Mouse (Mus musculus) thymus, postnatal 4 days (tissue): ENCODE results near the gene Kif3a.

Source experiments
- DNase-seq: peaks from one replicate; pipeline ENCODE4 v3.0.0; 2021

The Kif3a gene

GRCm38 (mm10) chr11:53617562-53618109 lies 50.5 kb downstream of the Kif3a start:
- DNase-seq = no peak

GRCm38 (mm10) chr11:53618619-53619198 lies 51.5 kb downstream of the Kif3a start, which contains the start of gene Il4:
TSS of gene Il4 (minus strand) at chr11:53618669.
- DNase-seq = no peak

- DNase-seq = no peak
Measured at GRCm38 (mm10) chr11:53619428-53619827, 52.2 kb downstream of the Kif3a start.

- DNase-seq = no peak
Measured at GRCm38 (mm10) chr11:53620094-53620493, 52.9 kb downstream of the Kif3a start.

- DNase-seq = no peak
Measured at GRCm38 (mm10) chr11:53621582-53622439, 54.6 kb downstream of the Kif3a start.

- DNase-seq = no peak
Measured at GRCm38 (mm10) chr11:53622440-53622806, 55.2 kb downstream of the Kif3a start.

GRCm38 (mm10) chr11:53623573-53623972 lies 56.4 kb downstream of the Kif3a start:
- DNase-seq = no peak

- DNase-seq = no peak
Measured at GRCm38 (mm10) chr11:53624124-53624523, 56.9 kb downstream of the Kif3a start.

- no peak for DNase-seq
Measured at GRCm38 (mm10) chr11:53626802-53627373, 59.7 kb downstream of the Kif3a start.

- DNase-seq = peak; percentile 84
Measured at GRCm38 (mm10) chr11:53627859-53628258, 60.7 kb downstream of the Kif3a start.

- DNase-seq = no peak
Measured at GRCm38 (mm10) chr11:53632122-53632733, 65.0 kb downstream of the Kif3a start.

- DNase-seq = no peak
Measured at GRCm38 (mm10) chr11:53633644-53634043, 66.5 kb downstream of the Kif3a start.

GRCm38 (mm10) chr11:53634556-53634955 lies 67.4 kb downstream of the Kif3a start, which contains the start of gene Il13:
TSS of gene Il13 (minus strand) at chr11:53634702.
- no peak for DNase-seq

GRCm38 (mm10) chr11:53635590-53636182 lies 68.5 kb downstream of the Kif3a start:
- DNase-seq = no peak

GRCm38 (mm10) chr11:53636183-53636646 lies 69.0 kb downstream of the Kif3a start:
- DNase-seq = peak; percentile 53

- DNase-seq = no peak
Measured at GRCm38 (mm10) chr11:53637046-53637802, 70.0 kb downstream of the Kif3a start.

GRCm38 (mm10) chr11:53637803-53638260 lies 70.7 kb downstream of the Kif3a start:
- DNase-seq = no peak

GRCm38 (mm10) chr11:53642744-53643279 lies 75.6 kb downstream of the Kif3a start:
- peak; percentile 43 for DNase-seq

GRCm38 (mm10) chr11:53644017-53644416 lies 76.8 kb downstream of the Kif3a start:
- no peak for DNase-seq

- no peak for DNase-seq
Measured at GRCm38 (mm10) chr11:53651441-53651840, 84.3 kb downstream of the Kif3a start.
